Mouse (Mus musculus) cortical plate, adult 2 months (tissue): ENCODE measurements around the gene Elf1.

Experiments
- CTCF ChIP-seq: fragments of 200-500 bp; IDR thresholded peaks from 2 replicates; pipeline ENCODE4 v1.5.1; 2011; ENCODE audit warnings: mild to moderate bottlenecking, control low read depth, low read length; ENCODE audit not compliant: insufficient read depth; ENCODE audit errors: extremely low read depth
- POLR2A ChIP-seq: fragments of 200-500 bp; IDR thresholded peaks from 2 replicates; pipeline ENCODE4 v1.6.1; 2011; ENCODE audit warnings: mild to moderate bottlenecking, low read length, control low read depth; ENCODE audit not compliant: insufficient read depth; ENCODE audit errors: extremely low read depth

- TF ChIP-seq POLR2A, result no peak
- TF ChIP-seq CTCF, result no peak
These were observed 40.6 kb downstream of the Elf1 start for GRCm38 (mm10) chr14:79521471-79522117.
